Comparison of ENCODE assay signal across 7 mouse cellular contexts in genomic region chr4:103178635-103179318, GRCm38 (mm10). TPM values are rescaled to one million over a fixed set of nuclear protein-coding genes. Genes with fewer than 3 reads are reported as not detected.
DNase-seq lines count a peak whose midpoint lies in the region; ATAC-seq and TF ChIP-seq lines count a peak whose summit lies in the region.

No protein-coding gene starts in this region.

- H3K9me3 ChIP-seq in heart, embryonic 14.5 days (ENCODE audit: control insufficient read depth, low read length), result no peaks in the 10 kb centered on the region
- no peaks in the 10 kb centered on the region for H3K9me3 ChIP-seq in neural tube, embryonic 15.5 days (replicated peaks)

- intact Hi-C loops in left cerebral cortex, adult 2 months (cut with DNase I), result loop anchor here (2.0 kb wide), 1 partner anchor 36 kb away; the partner anchor contains the start of gene Slc35d1

- no peak overlapping the region for H3K9ac ChIP-seq in heart, embryonic 14.5 days (ENCODE audit: low read length)
- no peak overlapping the region for H3K9ac ChIP-seq in neural tube, embryonic 15.5 days (replicated peaks)

- no peak overlapping the region for H3K4me3 ChIP-seq in heart, embryonic 14.5 days (ENCODE audit: control insufficient read depth in 1 of 2, insufficient read depth in 1 of 2, low read depth in 1 of 2, low read length in 2 of 2)
- H3K4me3 ChIP-seq in left cerebral cortex, adult 2 months, result no peak overlapping the region
- no peak overlapping the region for H3K4me3 ChIP-seq in neural tube, embryonic 15.5 days (replicated peaks)

- no peaks in the 10 kb centered on the region for H3K27me3 ChIP-seq in heart, embryonic 14.5 days (ENCODE audit: control insufficient read depth, insufficient read depth, low read length)
- no peaks in the 10 kb centered on the region for H3K27me3 ChIP-seq in neural tube, embryonic 15.5 days (replicated peaks)

- no peak for TF ChIP-seq CTCF in left cerebral cortex, adult 2 months (IDR thresholded peaks at IDR 0.05)

- peaks cover 21% of the 10 kb centered on the region for H3K36me3 ChIP-seq in heart, embryonic 14.5 days (ENCODE audit: control insufficient read depth, insufficient read depth, low read length)
- H3K36me3 ChIP-seq in neural tube, embryonic 15.5 days, result peaks cover 11% of the 10 kb centered on the region

- ATAC-seq in heart, embryonic 14.5 days (ENCODE audit: insufficient number of reproducible peaks, insufficient read depth, low FRiP score, low read depth), result 0 out of 2 replicates have a peak, but pooled peaks have one; percentile 21
- ATAC-seq in neural tube, embryonic 15.5 days (ENCODE audit: low FRiP score), result no peak

- H3K27ac ChIP-seq in heart, embryonic 14.5 days (replicated peaks in 1 of 2; ENCODE audit: control insufficient read depth in 1 of 2, insufficient read depth in 1 of 2, low read depth in 2 of 2, low read length in 2 of 2), result peak overlapping the region; percentile 38 to 84
- H3K27ac ChIP-seq in left cerebral cortex, adult 2 months, result peak overlapping the region; percentile 78
- no peak overlapping the region for H3K27ac ChIP-seq in neural tube, embryonic 15.5 days (replicated peaks)

- peak overlapping the region; percentile 43 for H3K4me2 ChIP-seq in heart, embryonic 14.5 days (ENCODE audit: low read length)
- no peak overlapping the region for H3K4me2 ChIP-seq in neural tube, embryonic 15.5 days

- 48% methylated on average over 7 of the region's 7 CpGs for WGBS in heart, embryonic 14.5 days
- WGBS in neural tube, embryonic 15.5 days, result 74% methylated on average over 7 of the region's 7 CpGs

- DNase-seq in right cerebral cortex, adult 18-20 months, result peak; percentile 67
- DNase-seq in right cerebral cortex, postnatal 4 days, result no peak
- peak; percentile 44 to 50 for DNase-seq in left cerebral cortex, adult 2 months (ENCODE audit: extremely low spot score in 1 of 2, low spot score in 2 of 2)
- peak; percentile 57 for DNase-seq in skeletal muscle tissue, adult 2 months (ENCODE audit: low read depth, low spot score)
- no peak for DNase-seq in thymus, postnatal 0 days (ENCODE audit: low spot score)

- peaks cover 17 to 31% of the 10 kb centered on the region in 2 experiments for H3K4me1 ChIP-seq in heart, embryonic 14.5 days (ENCODE audit: control insufficient read depth in 2 of 2, insufficient read depth in 2 of 2, low read length in 2 of 2)
- peaks cover 22% of the 10 kb centered on the region for H3K4me1 ChIP-seq in neural tube, embryonic 15.5 days

RNA-seq across cellular contexts. Expression of gene Slc35d1, which starts 36.2 kb away (rescaled TPM):
- 6.3 and 8.5 TPM in 2 replicates for polyA plus RNA-seq in heart, embryonic 14.5 days (2014; fragmentation: Nextera tagmentation; extraction: Ambion mirVana)
- 10 to 100 TPM; 12.7 to 12.8 TPM for total RNA-seq in left cerebral cortex, adult 2 months (2021)
- polyA plus RNA-seq in thymus, postnatal 0 days (2015; fragmentation: Nextera tagmentation; extraction: Ambion mirVana), result 24.1 and 26.6 TPM in 2 replicates
- 8.2 and 10.1 TPM in 2 replicates for polyA plus RNA-seq in neural tube, embryonic 15.5 days (2015; fragmentation: Nextera tagmentation; extraction: Ambion mirVana)

Comparison
In these comparisons a context has a peak if more than half of its experiments do, and no peak if none do; other contexts are left out.
1. DNase-seq: peak in right cerebral cortex, adult 18-20 months (single experiment), left cerebral cortex, adult 2 months (2 of 2) and skeletal muscle tissue, adult 2 months (single experiment); none in right cerebral cortex, postnatal 4 days (single experiment) and thymus, postnatal 0 days (single experiment).